Mouse (Mus musculus): ENCODE measurements around the gene Slc25a29.
"Not testable (repeated sequence)": the region's sequence is repeated elsewhere in the genome, so short reads cannot be mapped to it uniquely, and the experiment has no call there.

The Slc25a29 gene

DNA sequence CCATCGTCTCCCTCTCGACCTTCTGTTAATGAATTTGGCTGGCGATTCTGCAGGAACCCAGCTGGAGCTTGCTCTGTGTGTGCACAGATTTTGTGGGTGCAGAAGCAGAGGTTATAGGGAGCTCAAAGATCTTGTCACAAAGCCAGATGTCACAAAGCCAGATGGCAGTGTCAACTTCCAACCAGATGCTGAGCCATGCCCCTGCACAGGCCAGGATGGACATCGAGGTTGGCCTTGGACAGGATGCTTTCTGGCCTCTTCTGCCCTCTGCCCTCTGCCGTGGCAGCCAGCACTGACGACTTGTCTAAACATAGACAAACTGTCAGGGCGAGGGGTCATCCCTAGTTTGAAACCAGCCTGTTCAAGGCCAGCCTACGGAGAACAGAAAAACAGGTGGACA is 14.4 kb upstream of the Slc25a29 start:
- no peaks in the 10 kb centered on the region for H3K27me3 ChIP-seq (ENCODE audit: control insufficient read depth, insufficient read depth, low read length, poor library complexity, severe bottlenecking)

DNA sequence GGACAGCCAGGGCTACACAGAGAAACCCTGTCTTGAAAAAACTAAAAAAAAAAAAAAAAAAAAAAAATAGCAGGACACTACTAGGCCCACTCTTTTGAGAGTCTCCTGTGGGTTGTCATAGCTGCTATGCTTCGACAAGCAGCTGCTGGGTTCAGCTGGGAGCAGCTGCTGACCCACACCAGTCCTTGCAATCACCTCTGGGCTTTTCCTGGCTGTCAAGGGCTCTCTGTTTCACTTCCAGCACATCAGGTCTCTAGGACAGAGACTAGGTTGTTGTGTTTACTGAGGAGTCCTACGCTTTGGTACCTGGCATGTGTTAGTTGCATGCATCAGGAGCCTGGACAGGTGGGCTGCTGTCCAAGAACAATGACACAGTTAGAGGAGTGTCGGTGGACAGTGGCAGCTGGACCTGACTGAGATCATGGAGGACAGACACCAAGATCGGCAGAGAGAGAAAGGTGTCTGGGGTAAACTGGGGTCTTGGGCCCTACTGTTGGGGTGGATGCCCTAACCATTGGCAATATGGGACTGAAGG is 13.9 kb upstream of the Slc25a29 start:
- Histone ChIP-seq H3K36me3 (ENCODE audit: control insufficient read depth, insufficient read depth, low read length, poor library complexity, severe bottlenecking) (no peaks in the 10 kb centered on the region), H3K27me3 (ENCODE audit: control insufficient read depth, insufficient read depth, low read length, poor library complexity, severe bottlenecking) (no peaks in the 10 kb centered on the region)
- no peak for DNase-seq (ENCODE audit: low read depth, low spot score)

More for the DNA sequence above, 14.4 kb upstream of the Slc25a29 start:
- DNase-seq (ENCODE audit: low read depth, low spot score) = no peak
- H3K36me3 ChIP-seq (ENCODE audit: control insufficient read depth, insufficient read depth, low read length, poor library complexity, severe bottlenecking) = no peaks in the 10 kb centered on the region

- not testable (repeated sequence) for H3K27me3 ChIP-seq (ENCODE audit: control insufficient read depth, insufficient read depth, low read length, poor library complexity, severe bottlenecking); H3K36me3 ChIP-seq (ENCODE audit: control insufficient read depth, insufficient read depth, low read length, poor library complexity, severe bottlenecking); DNase-seq (ENCODE audit: low read depth, low spot score)
These were observed 12.3 kb upstream of the Slc25a29 start for GRCm38 (mm10) chr12:108848033-108848432.

- Histone ChIP-seq H3K27me3 (ENCODE audit: control insufficient read depth, insufficient read depth, low read length, poor library complexity, severe bottlenecking) (no peaks in the 10 kb centered on the region), H3K36me3 (ENCODE audit: control insufficient read depth, insufficient read depth, low read length, poor library complexity, severe bottlenecking) (no peaks in the 10 kb centered on the region)
- no peak for DNase-seq (ENCODE audit: low read depth, low spot score)
These were observed 7.0 kb upstream of the Slc25a29 start for GRCm38 (mm10) chr12:108842663-108843062.

- Histone ChIP-seq H3K27me3 (ENCODE audit: control insufficient read depth, insufficient read depth, low read length, poor library complexity, severe bottlenecking) (no peaks in the 10 kb centered on the region), H3K36me3 (ENCODE audit: control insufficient read depth, insufficient read depth, low read length, poor library complexity, severe bottlenecking) (no peaks in the 10 kb centered on the region)
- no peak for DNase-seq (ENCODE audit: low read depth, low spot score)
These were observed 5.5 kb upstream of the Slc25a29 start for GRCm38 (mm10) chr12:108841181-108841580.

- no peak for DNase-seq (ENCODE audit: low read depth, low spot score)
- Histone ChIP-seq H3K36me3 (ENCODE audit: control insufficient read depth, insufficient read depth, low read length, poor library complexity, severe bottlenecking) (no peaks in the 10 kb centered on the region), H3K27me3 (ENCODE audit: control insufficient read depth, insufficient read depth, low read length, poor library complexity, severe bottlenecking) (no peaks in the 10 kb centered on the region)
These were observed 1.0 kb upstream of the Slc25a29 start for GRCm38 (mm10) chr12:108836722-108837121.

DNA sequence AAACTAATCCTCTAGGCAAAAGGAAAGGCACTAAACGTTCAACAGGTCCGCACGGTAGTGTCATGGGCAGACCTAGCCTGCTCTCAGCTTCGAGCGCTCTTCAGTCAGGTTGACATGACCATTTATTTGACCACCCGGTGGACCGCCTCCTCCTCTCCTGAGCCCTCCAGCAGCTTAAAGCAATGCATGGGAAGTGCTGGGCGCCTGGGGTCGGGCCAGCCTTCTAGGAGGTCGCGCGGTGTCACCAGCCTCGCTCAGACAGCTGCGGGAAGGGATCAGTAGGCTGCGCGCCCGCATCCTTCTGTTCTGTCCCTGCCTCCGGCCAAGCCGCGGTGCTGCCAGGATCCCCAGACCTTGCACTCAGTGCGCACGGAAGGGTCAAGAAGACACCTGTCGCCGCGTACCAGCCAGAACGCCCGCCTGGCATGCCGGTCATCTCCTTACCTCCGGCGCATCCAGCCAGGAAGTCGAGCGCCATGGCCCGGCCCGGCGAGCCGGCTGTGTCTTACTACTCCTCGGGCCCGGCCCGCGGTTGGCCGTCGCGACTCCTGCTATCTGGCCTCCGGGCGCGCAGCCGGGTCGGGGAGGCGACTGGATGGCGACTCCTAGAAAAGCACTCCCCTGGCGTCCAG is 359 bp downstream of the Slc25a29 start:
- DNase-seq (ENCODE audit: low read depth, low spot score) = no peak
- Histone ChIP-seq H3K27me3 (ENCODE audit: control insufficient read depth, insufficient read depth, low read length, poor library complexity, severe bottlenecking) (no peaks in the 10 kb centered on the region), H3K36me3 (ENCODE audit: control insufficient read depth, insufficient read depth, low read length, poor library complexity, severe bottlenecking) (no peaks in the 10 kb centered on the region)

DNA sequence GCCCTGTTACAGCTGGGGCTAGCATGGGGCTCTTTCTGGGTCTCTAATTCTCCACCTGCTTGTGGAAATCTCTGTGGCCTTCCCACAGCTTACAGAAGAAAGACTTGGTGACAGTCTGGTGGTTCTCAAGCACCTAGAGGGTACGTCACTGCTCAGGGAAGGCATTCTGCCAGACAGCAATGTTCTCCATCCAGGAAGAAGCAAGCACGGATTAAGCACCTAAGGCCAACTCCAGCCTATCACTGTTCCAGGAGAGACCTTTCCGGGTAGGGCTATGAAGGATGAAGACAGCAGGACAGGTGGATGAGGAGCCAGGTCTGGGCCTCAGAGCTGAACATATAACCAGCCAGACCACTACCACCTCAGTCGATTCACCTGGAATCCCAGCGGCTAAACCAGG is 897 bp downstream of the Slc25a29 start:
- no peak for DNase-seq (ENCODE audit: low read depth, low spot score)
- Histone ChIP-seq H3K36me3 (ENCODE audit: control insufficient read depth, insufficient read depth, low read length, poor library complexity, severe bottlenecking) (no peaks in the 10 kb centered on the region), H3K27me3 (ENCODE audit: control insufficient read depth, insufficient read depth, low read length, poor library complexity, severe bottlenecking) (no peaks in the 10 kb centered on the region)

DNA sequence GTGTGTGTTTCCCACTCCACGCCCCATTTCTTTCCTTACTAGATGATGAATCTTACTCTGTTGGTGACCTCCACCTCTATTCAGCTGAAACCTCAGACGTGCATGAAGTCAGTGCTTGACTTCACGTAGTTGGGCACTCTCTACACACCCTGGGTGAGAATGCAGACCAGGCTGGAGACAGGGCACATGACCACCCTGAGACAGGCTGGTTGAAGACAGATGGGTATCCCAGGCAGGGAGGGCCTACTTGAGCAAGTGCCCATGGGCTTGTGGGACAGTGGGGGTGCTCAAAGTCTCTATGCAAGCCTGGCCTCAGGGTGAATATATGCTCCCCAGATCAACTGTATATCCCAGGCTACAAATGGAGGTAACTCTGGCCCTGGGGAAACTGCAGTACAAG is 1.3 kb downstream of the Slc25a29 start:
- Histone ChIP-seq H3K27me3 (ENCODE audit: control insufficient read depth, insufficient read depth, low read length, poor library complexity, severe bottlenecking) (no peaks in the 10 kb centered on the region), H3K36me3 (ENCODE audit: control insufficient read depth, insufficient read depth, low read length, poor library complexity, severe bottlenecking) (no peaks in the 10 kb centered on the region)
- DNase-seq (ENCODE audit: low read depth, low spot score) = no peak

DNA sequence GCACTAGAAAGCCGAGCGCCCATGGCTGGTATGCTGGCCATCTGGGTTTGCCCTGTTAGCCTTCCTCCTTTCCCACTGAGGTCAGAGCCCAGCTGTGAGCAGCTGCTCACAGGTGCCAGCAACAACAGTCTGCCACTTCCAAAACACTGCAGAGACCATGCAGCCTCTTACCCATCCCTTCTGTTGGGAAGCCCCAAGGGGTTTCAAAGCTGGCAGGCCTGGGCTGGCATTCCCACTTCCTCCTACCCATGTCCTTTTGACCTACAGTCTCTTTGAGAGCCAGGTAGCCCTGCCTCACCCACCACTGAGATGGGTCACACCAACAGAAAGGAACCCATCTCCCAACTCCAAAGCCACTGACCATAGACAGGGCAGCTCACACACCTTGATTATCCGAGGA is 2.3 kb downstream of the Slc25a29 start:
- Histone ChIP-seq H3K36me3 (ENCODE audit: control insufficient read depth, insufficient read depth, low read length, poor library complexity, severe bottlenecking) (no peaks in the 10 kb centered on the region), H3K27me3 (ENCODE audit: control insufficient read depth, insufficient read depth, low read length, poor library complexity, severe bottlenecking) (no peaks in the 10 kb centered on the region)
- no peak for DNase-seq (ENCODE audit: low read depth, low spot score)

GRCm38 (mm10) chr12:108832851-108833250 is 2.8 kb downstream of the Slc25a29 start:
- DNase-seq (ENCODE audit: low read depth, low spot score) = no peak
- no peaks in the 10 kb centered on the region for H3K27me3 ChIP-seq (ENCODE audit: control insufficient read depth, insufficient read depth, low read length, poor library complexity, severe bottlenecking)
- no peaks in the 10 kb centered on the region for H3K36me3 ChIP-seq (ENCODE audit: control insufficient read depth, insufficient read depth, low read length, poor library complexity, severe bottlenecking)

DNA sequence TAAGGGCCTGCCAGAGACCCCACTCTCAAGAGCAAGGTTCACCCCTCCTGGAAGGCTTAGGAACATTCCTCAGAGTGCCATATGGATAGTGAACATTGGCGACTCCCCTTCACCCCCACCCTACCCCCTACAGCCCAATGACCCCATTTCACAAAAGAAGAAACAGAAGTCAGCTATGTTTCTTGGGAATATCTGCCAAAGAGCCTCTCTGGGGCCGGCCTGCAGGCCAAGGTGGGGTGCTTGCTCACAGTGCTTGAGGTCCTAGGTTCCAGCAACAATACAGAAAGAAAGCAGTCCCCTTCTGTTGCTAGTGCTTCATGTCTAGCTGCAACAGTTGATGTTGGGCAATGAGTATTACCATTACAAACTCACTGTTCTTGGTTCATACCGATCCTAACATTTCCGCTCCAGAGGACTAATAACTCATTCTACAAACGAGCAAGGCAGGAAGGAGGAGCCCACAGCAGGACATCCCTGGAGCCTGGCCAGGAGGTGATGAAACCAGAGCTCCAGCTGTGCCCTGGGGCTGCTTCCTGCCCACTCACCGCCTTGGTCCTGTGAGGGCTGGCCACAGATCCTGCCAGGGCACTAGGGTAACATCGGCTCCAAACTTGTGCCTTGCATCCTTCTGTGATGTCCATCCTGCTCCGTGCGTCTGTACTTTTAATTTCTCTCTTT is 3.6 kb downstream of the Slc25a29 start:
- no peak for DNase-seq (ENCODE audit: low read depth, low spot score)
- H3K27me3 ChIP-seq (ENCODE audit: control insufficient read depth, insufficient read depth, low read length, poor library complexity, severe bottlenecking) = no peaks in the 10 kb centered on the region
- H3K36me3 ChIP-seq (ENCODE audit: control insufficient read depth, insufficient read depth, low read length, poor library complexity, severe bottlenecking) = no peaks in the 10 kb centered on the region

GRCm38 (mm10) chr12:108830358-108830757 is 5.3 kb downstream of the Slc25a29 start:
- no peak for DNase-seq (ENCODE audit: low read depth, low spot score)
- H3K36me3 ChIP-seq (ENCODE audit: control insufficient read depth, insufficient read depth, low read length, poor library complexity, severe bottlenecking) = no peaks in the 10 kb centered on the region
- no peaks in the 10 kb centered on the region for H3K27me3 ChIP-seq (ENCODE audit: control insufficient read depth, insufficient read depth, low read length, poor library complexity, severe bottlenecking)

- Histone ChIP-seq H3K36me3 (ENCODE audit: control insufficient read depth, insufficient read depth, low read length, poor library complexity, severe bottlenecking) (no peaks in the 10 kb centered on the region), H3K27me3 (ENCODE audit: control insufficient read depth, insufficient read depth, low read length, poor library complexity, severe bottlenecking) (no peaks in the 10 kb centered on the region)
- no peak for DNase-seq (ENCODE audit: low read depth, low spot score)
These were observed 6.0 kb downstream of the Slc25a29 start for GRCm38 (mm10) chr12:108829636-108830035.

GRCm38 (mm10) chr12:108827641-108828040 is 8.0 kb downstream of the Slc25a29 start:
- Histone ChIP-seq H3K36me3 (ENCODE audit: control insufficient read depth, insufficient read depth, low read length, poor library complexity, severe bottlenecking) (no peaks in the 10 kb centered on the region), H3K27me3 (ENCODE audit: control insufficient read depth, insufficient read depth, low read length, poor library complexity, severe bottlenecking) (no peaks in the 10 kb centered on the region)
- DNase-seq (ENCODE audit: low read depth, low spot score) = no peak

All from splenic B cell, adult 2 months (primary cell).